Mouse (Mus musculus) intestine, embryonic 16.5 days (tissue): Measurements from ENCODE around the gene Vmn1r31. TPM values are rescaled to one million over a fixed set of nuclear protein-coding genes. Genes with fewer than 3 reads are reported as not detected.

ENCODE experiments used
- ATAC-seq: fragments of 200-750 bp; cut with Nextera tagmentation; 2 replicates; pipeline ENCODE4 v1.8.0; 2017; ENCODE audit warnings: moderate TSS enrichment, moderate library complexity
- H3K27ac ChIP-seq: fragments of 300-500 bp; sonication (generic); 2 replicates; pipeline ENCODE4 v1.5.1; 2014; ENCODE audit warnings: mild to moderate bottlenecking, low read length
- H3K27me3 ChIP-seq: fragments of 300-500 bp; sonication (generic); replicated peaks from 2 replicates; pipeline ENCODE4 v1.6.1; 2014; ENCODE audit warnings: low read length, control low read depth, mixed read lengths; ENCODE audit not compliant: control insufficient read depth, insufficient read depth
- H3K36me3 ChIP-seq: fragments of 300-500 bp; sonication (generic); 2 replicates; pipeline ENCODE4 v1.6.1; 2014; ENCODE audit warnings: low read length, control low read depth; ENCODE audit not compliant: control insufficient read depth, insufficient read depth
- H3K4me1 ChIP-seq: fragments of 300-500 bp; sonication (generic); 2 replicates; pipeline ENCODE4 v1.6.1; 2014; ENCODE audit warnings: low read length, control low read depth, mixed read lengths; ENCODE audit not compliant: control insufficient read depth, insufficient read depth
- H3K4me2 ChIP-seq: fragments of 300-500 bp; sonication (generic); 2 replicates; pipeline ENCODE4 v1.6.1; 2014; ENCODE audit warnings: low read depth, low read length, control low read depth
- H3K4me3 ChIP-seq: fragments of 300-500 bp; sonication (generic); 2 replicates; pipeline ENCODE4 v1.5.1; 2014; ENCODE audit warnings: mild to moderate bottlenecking, low read length
- H3K9ac ChIP-seq: fragments of 300-500 bp; sonication (generic); 2 replicates; pipeline ENCODE4 v1.6.1; 2014; ENCODE audit warnings: low read depth, low read length
- H3K9me3 ChIP-seq: fragments of 300-500 bp; sonication (generic); 2 replicates; pipeline ENCODE4 v1.6.1; 2016; ENCODE audit warnings: low read length, control low read depth; ENCODE audit not compliant: control insufficient read depth
- WGBS: fragments of 180-500 bp; shearing (Covaris S2); extraction: QIAGEN DNeasy Blood & Tissue Kit; methylation state at CpG from one replicate; pipeline ENCODE4 v1.1.7; 2014; 5-methylcytosine and 5-hydroxymethylcytosine counted together
- polyA plus RNA-seq: library from polyadenylated mRNA; unstranded; fragments of >200 nt; fragmentation: Nextera tagmentation; extraction: Ambion mirVana; gene quantifications from 2 replicates; pipeline ENCODE4 v1.2.1, GENCODE M21; 2015

Vmn1r31 gene
- polyA plus RNA-seq = not detected in 2 replicates

- H3K4me2 ChIP-seq = no peak within 1 kb of the TSS
- no peaks in the 10 kb centered on the region for H3K4me1 ChIP-seq
- H3K36me3 ChIP-seq = no peaks in the 10 kb centered on the region
- H3K27ac ChIP-seq = no peak within 1 kb of the TSS
- no peak within 1 kb of the TSS for H3K4me3 ChIP-seq
- no peak for ATAC-seq
- H3K27me3 ChIP-seq = no peaks in the 10 kb centered on the region
- H3K9me3 ChIP-seq = no peaks in the 10 kb centered on the region
- 82% methylated on average over 1 of the region's 1 CpGs for WGBS
- no peak within 1 kb of the TSS for H3K9ac ChIP-seq
These were observed at the start of gene Vmn1r31 for GRCm38 (mm10) chr6:58475230-58475629. Gene Vmn1r31 (minus strand): TSS chr6:58475330.

GRCm38 (mm10) chr6:58443285-58443684 is 31.8 kb downstream of the Vmn1r31 start, which contains the start of gene Vmn1r30:
Gene Vmn1r30 (minus strand): TSS chr6:58443385.
- ATAC-seq = no peak
- H3K36me3 ChIP-seq = no peaks in the 10 kb centered on the region
- no peak within 1 kb of the TSS for H3K9ac ChIP-seq
- no peaks in the 10 kb centered on the region for H3K4me1 ChIP-seq
- no peaks in the 10 kb centered on the region for H3K27me3 ChIP-seq
- no peaks in the 10 kb centered on the region for H3K9me3 ChIP-seq
- no peak within 1 kb of the TSS for H3K4me2 ChIP-seq
- no peak within 1 kb of the TSS for H3K4me3 ChIP-seq
- no peak within 1 kb of the TSS for H3K27ac ChIP-seq

Other genes starting within 250 kb of the Vmn1r31 start
- gene Vmn1r28, start 213.3 kb downstream of the Vmn1r31 start, polyA plus RNA-seq = not detected in 2 replicates
- gene Vmn1r29, start 173.8 kb downstream of the Vmn1r31 start, polyA plus RNA-seq = not detected in 2 replicates
- gene Vmn1r30, start 31.9 kb downstream of the Vmn1r31 start, polyA plus RNA-seq = not detected in 2 replicates
- 99.1 and 102 TPM in 2 replicates for gene Abcg2, start 109.2 kb upstream of the Vmn1r31 start, polyA plus RNA-seq